Mouse (Mus musculus) inflammation-experienced regulatory T-cells, adult 16 weeks (primary cell): ENCODE results near the gene Stx3. TPM values are rescaled to one million over a fixed set of nuclear protein-coding genes. Genes with fewer than 3 reads are reported as not detected.

ENCODE experiments used
- polyA plus RNA-seq: library from polyadenylated mRNA; unstranded; fragments of 100-300 nt; shearing (Covaris generic); gene quantifications from one replicate; pipeline ENCODE4 v1.2.1, GENCODE M21; 2017

Gene Stx3
- 2.6 TPM for polyA plus RNA-seq

DNA sequence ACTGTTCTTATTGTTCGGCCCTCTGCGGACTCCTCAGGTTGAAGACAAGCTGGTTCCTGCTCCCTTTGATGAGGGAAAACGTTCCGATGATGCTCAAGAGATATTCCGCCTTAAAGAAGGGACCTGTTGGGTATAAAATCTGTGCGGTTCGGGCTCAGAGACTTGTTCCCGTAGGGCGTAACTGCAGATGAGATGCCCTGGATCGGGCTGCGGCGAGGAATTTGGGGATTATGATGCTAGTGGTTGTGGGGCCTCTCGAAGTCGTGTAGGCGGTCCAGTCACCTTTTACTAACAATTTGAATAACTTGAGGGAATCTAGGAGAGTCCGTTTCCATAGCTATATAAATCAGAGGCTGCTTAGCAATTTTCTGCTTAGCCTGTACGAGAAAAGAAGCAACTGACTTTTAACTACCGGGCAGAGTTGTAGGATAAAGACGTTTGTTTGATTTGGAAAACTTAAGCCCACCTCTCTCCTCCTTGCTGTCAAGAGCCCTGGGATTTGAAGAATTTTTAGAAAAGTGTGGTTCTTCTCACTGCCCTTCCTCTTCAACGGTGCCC, at the start of gene Stx3:
Gene Stx3 (minus strand): TSS at position 261 of the 558 bp plus-strand sequence.

DNA sequence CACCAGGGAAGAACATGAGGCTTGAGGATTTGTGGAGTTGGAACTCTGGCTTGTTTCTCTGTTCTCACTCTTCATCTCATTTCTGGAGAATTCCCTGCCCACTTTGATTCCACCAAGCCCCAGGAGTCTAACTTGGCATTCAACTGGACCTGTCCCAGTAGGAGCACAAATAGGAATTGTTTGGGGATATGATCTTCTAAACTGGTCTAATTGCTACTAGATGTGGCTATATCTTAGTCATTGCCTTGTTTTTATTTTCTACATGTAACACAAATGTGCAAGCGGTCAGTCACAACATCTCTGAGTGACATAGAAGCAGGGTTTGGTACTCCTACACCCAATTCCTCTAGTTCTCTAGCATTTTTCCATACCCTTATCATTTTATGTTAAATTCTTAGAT, 41.8 kb upstream of the Stx3 start, which contains the start of gene Olfr1418:
Gene Olfr1418 (minus strand): TSS at position 101 of the 400 bp plus-strand sequence.

DNA sequence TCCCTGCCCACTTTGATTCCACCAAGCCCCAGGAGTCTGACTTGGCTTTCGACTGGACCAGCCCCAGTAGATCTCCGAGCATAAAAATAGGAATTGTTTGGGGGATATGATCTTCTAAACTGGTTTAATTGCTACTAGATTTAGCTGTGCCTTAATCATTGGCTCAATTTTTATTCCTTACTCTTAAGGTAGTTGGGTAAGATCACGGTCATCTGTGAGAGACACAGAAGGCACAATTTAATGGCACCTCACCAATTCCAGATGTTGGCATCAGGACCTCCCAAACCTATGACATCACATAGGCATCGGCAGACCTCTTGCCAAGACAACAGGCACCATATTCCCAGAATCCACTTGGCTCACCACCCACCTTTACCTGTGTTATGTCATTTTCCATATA, 19.9 kb upstream of the Stx3 start, which contains the start of gene Olfr1417:
Gene Olfr1417 (minus strand): TSS at position 101 of the 400 bp plus-strand sequence.

DNA sequence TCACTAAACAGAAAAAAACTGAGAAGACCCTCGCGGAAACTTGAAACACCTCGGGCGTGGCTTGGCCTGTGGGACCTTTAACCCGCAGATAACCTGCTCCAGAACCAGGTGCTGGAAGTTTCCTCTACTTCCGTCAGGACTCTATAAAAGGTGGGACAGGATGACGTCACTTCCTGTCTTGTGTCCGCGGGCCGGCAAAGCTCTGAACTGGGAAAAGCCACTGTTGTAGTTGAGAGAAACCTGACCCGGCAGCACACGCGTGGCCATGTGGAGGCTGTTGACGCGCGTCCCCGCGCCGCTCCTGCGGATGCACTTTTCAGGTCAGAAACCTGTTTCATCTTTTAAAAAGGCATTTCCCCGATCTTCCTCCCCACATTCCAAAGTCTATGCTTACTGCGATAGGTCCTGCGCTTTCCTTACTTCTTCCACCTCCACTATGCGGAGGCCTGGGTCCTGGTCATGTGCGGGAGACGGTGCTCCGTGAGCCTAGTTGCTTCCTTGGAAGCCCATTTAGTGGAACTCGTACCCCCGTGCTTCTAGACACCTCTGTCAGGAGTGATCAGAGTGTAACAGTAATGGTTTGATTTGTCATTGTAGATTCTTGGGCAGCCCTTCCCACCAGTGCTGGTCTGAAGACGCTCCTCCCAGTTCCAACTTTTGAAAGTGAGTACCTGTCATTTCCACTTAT, 48.9 kb downstream of the Stx3 start, which contains the start of gene Mrpl16:
Gene Mrpl16 (plus strand): TSS at position 187 of the 688 bp plus-strand sequence.

DNA sequence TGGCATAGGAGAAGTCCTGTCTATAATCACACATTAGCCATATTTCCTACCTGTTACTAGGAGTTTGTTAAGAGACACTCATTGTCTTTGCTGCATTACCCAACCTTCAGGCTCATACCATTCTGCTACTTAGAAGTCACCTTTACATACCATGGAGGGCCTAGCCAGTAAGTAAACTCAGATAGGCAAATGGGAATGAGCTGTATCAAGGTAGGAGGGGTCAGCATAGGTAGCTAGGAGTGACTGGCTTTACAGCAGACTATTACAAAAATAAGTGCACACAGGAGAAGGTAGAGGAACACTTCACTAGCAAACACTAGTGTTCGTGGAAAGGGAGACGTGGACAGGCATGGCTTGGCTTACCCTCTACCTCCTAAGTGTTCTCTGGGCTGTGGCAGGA, 71.9 kb downstream of the Stx3 start, which contains the start of gene Gif:
Gene Gif (plus strand): TSS at position 257 of the 400 bp plus-strand sequence.

Other genes with a start within 250 kb of the Stx3 start
- gene Ms4a6d, start 214.6 kb downstream of the Stx3 start, polyA plus RNA-seq, result 10.7 TPM
- not detected for gene Ms4a2, start 195.7 kb downstream of the Stx3 start, polyA plus RNA-seq
- gene Ms4a3, start 178.6 kb downstream of the Stx3 start, polyA plus RNA-seq, result not detected
- not detected for gene Oosp2, start 158.8 kb downstream of the Stx3 start, polyA plus RNA-seq
- not detected for gene Oosp1, start 128.3 kb downstream of the Stx3 start, polyA plus RNA-seq
- not detected for gene Oosp3, start 122.3 kb downstream of the Stx3 start, polyA plus RNA-seq
- not detected for gene Gif, start 71.8 kb downstream of the Stx3 start, polyA plus RNA-seq
- 49.4 TPM for gene Mrpl16, start 49.0 kb downstream of the Stx3 start, polyA plus RNA-seq
- gene Olfr1417, start 19.8 kb upstream of the Stx3 start, polyA plus RNA-seq, result not detected
- not detected for gene Olfr1418, start 41.7 kb upstream of the Stx3 start, polyA plus RNA-seq
- not detected for gene Olfr1419, start 55.7 kb upstream of the Stx3 start, polyA plus RNA-seq
- gene Olfr1420, start 67.2 kb upstream of the Stx3 start, polyA plus RNA-seq, result 0.17 TPM
- 20.6 TPM for gene Patl1, start 93.0 kb upstream of the Stx3 start, polyA plus RNA-seq
- 4.1 TPM for gene Osbp, start 146.5 kb upstream of the Stx3 start, polyA plus RNA-seq
- gene Olfr1423, start 221.9 kb upstream of the Stx3 start, polyA plus RNA-seq, result not detected
- gene Olfr1424, start 243.3 kb upstream of the Stx3 start, polyA plus RNA-seq, result not detected